Mouse (Mus musculus) neural tube, embryonic 13.5 days (tissue): ENCODE measurements at regions not wholly inside any gene's neighbourhood (a gene's known extent, or its start where the extent isn't known, plus 50 kb on each side); places are given as distances from the start of the nearest gene placed in this dataset.

Source experiments
- ATAC-seq: fragments of 200-750 bp; cut with Nextera tagmentation; 2 replicates; pipeline ENCODE4 v1.8.0; 2017; ENCODE audit warnings: low read depth, mild to moderate bottlenecking, moderate TSS enrichment, moderate library complexity
- H3K27ac ChIP-seq: fragments of 300-500 bp; sonication (generic); replicated peaks from 2 replicates; pipeline ENCODE4 v1.5.1; 2015; ENCODE audit warnings: moderate library complexity, mild to moderate bottlenecking, inconsistent platforms
- H3K27me3 ChIP-seq: fragments of 300-500 bp; sonication (generic); 2 replicates; pipeline ENCODE4 v1.6.1; 2015; ENCODE audit warnings: mild to moderate bottlenecking, inconsistent platforms
- H3K36me3 ChIP-seq: fragments of 300-500 bp; sonication (generic); 2 replicates; pipeline ENCODE4 v1.6.1; 2015; ENCODE audit warnings: mild to moderate bottlenecking, inconsistent platforms
- H3K4me1 ChIP-seq: fragments of 300-500 bp; sonication (generic); replicated peaks from 2 replicates; pipeline ENCODE4 v1.6.1; 2015; ENCODE audit warnings: inconsistent platforms
- H3K4me2 ChIP-seq: fragments of 300-500 bp; sonication (generic); 2 replicates; pipeline ENCODE4 v1.6.1; 2015; ENCODE audit warnings: inconsistent platforms, mild to moderate bottlenecking, moderate library complexity
- H3K4me3 ChIP-seq: fragments of 300-500 bp; sonication (generic); 2 replicates; pipeline ENCODE4 v1.5.1; 2015; ENCODE audit warnings: mild to moderate bottlenecking, inconsistent platforms
- H3K9ac ChIP-seq: fragments of 300-500 bp; sonication (generic); 2 replicates; pipeline ENCODE4 v1.6.1; 2015; ENCODE audit warnings: moderate library complexity, mild to moderate bottlenecking, inconsistent platforms
- H3K9me3 ChIP-seq: fragments of 300-500 bp; sonication (generic); 2 replicates; pipeline ENCODE4 v1.6.1; 2016; ENCODE audit warnings: inconsistent platforms
- WGBS: fragments of 180-500 bp; shearing (Covaris S2); methylation state at CpG from one replicate; pipeline ENCODE4 v1.1.7; 2015; 5-methylcytosine and 5-hydroxymethylcytosine counted together

DNA sequence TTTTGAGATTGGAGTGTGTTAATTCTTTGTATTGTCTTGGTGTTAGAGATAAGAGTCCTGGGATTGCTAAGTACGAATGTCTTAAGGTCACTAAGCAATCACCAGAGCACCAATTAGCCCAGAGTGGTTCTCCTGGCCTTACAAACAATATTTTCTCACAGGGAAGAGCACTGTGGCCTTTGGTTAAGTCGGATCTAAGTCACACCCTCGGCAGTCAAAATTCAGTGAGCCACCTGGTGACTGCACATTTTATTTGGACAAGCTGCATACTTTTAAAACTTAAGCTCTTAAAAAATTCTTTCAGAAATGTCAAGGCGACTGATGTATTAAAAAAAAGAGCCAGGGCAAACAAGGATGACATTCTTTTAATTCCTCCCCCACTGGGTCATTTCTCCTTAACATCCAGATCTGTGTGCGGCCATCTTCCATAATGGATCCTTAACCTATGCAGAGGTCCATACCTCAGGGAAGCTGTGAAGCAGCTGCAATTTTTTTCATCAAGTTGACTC is 60.9 kb upstream of the Foxa2 start:
- no peaks in the 10 kb centered on the region for H3K36me3 ChIP-seq
- H3K9ac ChIP-seq = no peak overlapping the region
- H3K4me3 ChIP-seq = no peak overlapping the region
- WGBS = 73% methylated on average over 5 of the region's 5 CpGs
- H3K27me3 ChIP-seq = no peaks in the 10 kb centered on the region
- no peak overlapping the region for H3K27ac ChIP-seq
- no peaks in the 10 kb centered on the region for H3K4me1 ChIP-seq
- H3K9me3 ChIP-seq = no peaks in the 10 kb centered on the region
- H3K4me2 ChIP-seq = no peak overlapping the region
- ATAC-seq = no peak

DNA sequence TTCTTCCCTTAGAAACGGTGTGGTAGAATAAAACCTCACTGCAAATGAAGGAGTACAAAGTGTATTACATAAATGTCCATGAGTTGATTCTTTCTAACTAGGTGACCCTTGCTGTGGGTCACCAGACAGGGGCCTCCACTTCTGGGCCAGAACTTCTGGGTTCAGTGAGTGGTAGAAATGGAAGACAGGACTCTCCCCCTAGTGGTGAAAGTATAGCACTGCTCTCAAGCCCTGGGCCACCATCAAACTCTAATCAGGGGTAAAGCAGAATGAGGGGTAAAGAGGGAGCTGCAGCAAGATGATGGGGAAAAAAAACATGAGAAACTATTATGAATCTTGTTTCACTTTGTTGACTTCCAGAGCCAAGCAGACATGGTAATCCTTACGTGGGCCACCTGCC is 63.4 kb upstream of the Foxa2 start:
- H3K4me2 ChIP-seq = no peak overlapping the region
- H3K4me3 ChIP-seq = no peak overlapping the region
- no peaks in the 10 kb centered on the region for H3K36me3 ChIP-seq
- H3K27me3 ChIP-seq = no peaks in the 10 kb centered on the region
- no peaks in the 10 kb centered on the region for H3K9me3 ChIP-seq
- H3K4me1 ChIP-seq = no peaks in the 10 kb centered on the region
- no peak overlapping the region for H3K27ac ChIP-seq
- no peak for ATAC-seq
- H3K9ac ChIP-seq = no peak overlapping the region
- 47% methylated on average over 2 of the region's 2 CpGs for WGBS

DNA sequence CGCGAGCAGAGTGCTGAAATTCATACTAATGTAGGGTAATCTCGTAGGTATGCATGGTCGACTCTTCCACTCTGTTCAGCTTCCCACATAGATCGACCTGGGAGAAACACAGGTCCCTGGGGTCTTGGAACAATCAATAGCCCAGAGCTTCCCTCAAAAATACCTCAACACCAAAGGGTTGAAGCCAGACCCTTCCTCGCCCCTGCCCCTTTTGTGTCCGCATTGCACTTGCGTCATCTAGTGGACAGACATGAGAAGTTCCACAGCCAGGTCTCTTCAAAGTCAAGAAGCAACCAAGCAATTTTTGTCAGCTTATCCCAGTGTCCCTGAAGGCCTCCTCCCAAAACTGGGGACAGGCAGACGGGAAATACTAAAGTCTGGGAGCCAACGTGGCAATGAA is 65.1 kb upstream of the Foxa2 start:
- WGBS = 22% methylated on average over 10 of the region's 10 CpGs
- Histone ChIP-seq H3K4me2 (peak overlapping the region; percentile 40), H3K27me3 (no peaks in the 10 kb centered on the region), H3K9ac (no peak overlapping the region), H3K27ac (no peak overlapping the region), H3K4me3 (no peak overlapping the region), H3K36me3 (no peaks in the 10 kb centered on the region), H3K9me3 (no peaks in the 10 kb centered on the region), H3K4me1 (no peaks in the 10 kb centered on the region)
- ATAC-seq = no peak

DNA sequence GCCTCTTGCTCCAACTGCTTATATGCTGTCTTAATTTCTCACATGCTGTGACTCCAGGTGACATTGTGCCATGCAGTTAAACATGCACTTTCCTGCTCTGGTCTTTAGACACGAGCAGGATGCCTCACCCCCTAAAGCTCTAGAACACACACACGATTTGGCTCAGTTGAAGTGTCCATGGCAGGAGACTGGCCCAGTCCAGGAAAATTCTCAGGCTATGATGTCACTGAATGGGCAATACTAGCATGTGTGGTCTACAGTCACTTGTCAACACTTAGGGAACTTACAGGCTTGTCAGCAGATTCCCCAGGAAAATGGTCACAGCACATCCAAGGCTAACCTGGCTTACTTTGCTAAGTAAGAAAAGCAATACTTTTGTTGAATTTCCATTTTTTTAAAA is 66.4 kb upstream of the Foxa2 start:
- Histone ChIP-seq H3K36me3 (no peaks in the 10 kb centered on the region), H3K4me1 (no peaks in the 10 kb centered on the region), H3K4me3 (no peak overlapping the region), H3K4me2 (no peak overlapping the region), H3K9ac (no peak overlapping the region), H3K27me3 (no peaks in the 10 kb centered on the region), H3K27ac (no peak overlapping the region), H3K9me3 (no peaks in the 10 kb centered on the region)
- 62% methylated on average over 2 of the region's 2 CpGs for WGBS
- no peak for ATAC-seq

DNA sequence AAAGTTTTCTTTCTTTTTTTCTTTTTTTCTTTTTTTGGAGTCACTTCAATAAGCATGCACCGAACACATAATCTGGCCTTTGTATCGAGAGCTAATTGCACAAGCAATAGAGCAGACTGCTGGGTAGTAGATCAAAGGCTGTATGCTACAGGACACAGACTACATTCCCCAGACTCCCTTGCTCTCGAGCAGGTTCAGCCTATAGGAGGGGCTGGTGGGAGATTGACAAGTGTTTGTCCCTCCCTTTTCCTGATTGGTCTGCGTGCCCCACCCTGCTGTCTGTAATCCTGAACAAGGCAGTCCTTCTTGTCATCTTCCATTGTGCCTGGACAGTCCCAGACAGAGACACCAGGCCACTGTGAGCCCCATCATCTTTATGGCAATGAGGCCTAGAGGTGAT is 67.8 kb upstream of the Foxa2 start:
- H3K9me3 ChIP-seq = no peaks in the 10 kb centered on the region
- no peak overlapping the region for H3K9ac ChIP-seq
- WGBS = 22% methylated on average over 4 of the region's 4 CpGs
- H3K4me1 ChIP-seq = no peaks in the 10 kb centered on the region
- no peak overlapping the region for H3K4me3 ChIP-seq
- peak; percentile 90 for ATAC-seq
- H3K27ac ChIP-seq = no peak overlapping the region
- H3K36me3 ChIP-seq = no peaks in the 10 kb centered on the region
- no peak overlapping the region for H3K4me2 ChIP-seq
- H3K27me3 ChIP-seq = no peaks in the 10 kb centered on the region

DNA sequence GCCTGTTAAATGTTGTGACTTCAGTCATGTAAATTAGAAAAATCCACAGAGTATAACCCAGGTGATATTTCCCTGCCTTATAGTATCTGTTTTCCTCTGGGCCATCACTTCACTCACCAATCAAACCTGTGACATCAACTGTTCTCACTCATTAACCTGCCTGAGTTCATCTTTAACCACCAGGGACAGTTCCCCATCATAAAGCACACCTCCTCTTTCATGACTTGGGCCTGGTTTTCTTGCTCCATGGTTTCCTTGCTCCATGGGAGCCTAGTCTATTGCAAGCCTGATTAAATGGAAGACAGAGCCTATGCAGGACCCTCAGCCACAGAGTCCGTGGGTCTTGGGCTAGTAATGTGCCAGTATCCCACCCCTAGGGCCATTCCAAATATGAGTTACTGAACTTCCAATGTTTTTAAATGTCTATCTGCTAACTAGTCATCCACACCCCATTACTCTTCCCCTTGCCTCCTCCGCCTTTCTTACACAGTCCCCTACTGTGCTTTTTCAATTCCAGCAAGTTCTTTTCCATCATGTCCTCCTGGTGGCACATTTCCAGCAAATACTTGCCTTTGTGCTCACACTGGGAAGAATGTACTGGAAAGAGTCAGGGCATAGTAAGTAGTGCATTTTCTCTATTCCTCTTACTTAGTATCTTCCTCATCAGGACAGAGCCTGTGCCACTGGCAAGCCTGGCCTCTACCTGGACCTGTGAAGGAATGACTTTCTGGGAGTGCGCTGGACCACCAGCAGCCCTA is 69.4 kb upstream of the Foxa2 start:
- Histone ChIP-seq H3K4me3 (no peak overlapping the region), H3K27ac (no peak overlapping the region), H3K9me3 (no peaks in the 10 kb centered on the region), H3K9ac (no peak overlapping the region), H3K36me3 (no peaks in the 10 kb centered on the region), H3K27me3 (no peaks in the 10 kb centered on the region), H3K4me1 (no peaks in the 10 kb centered on the region), H3K4me2 (no peak overlapping the region)
- no peak for ATAC-seq
- 80% methylated on average over 3 of the region's 3 CpGs for WGBS

DNA sequence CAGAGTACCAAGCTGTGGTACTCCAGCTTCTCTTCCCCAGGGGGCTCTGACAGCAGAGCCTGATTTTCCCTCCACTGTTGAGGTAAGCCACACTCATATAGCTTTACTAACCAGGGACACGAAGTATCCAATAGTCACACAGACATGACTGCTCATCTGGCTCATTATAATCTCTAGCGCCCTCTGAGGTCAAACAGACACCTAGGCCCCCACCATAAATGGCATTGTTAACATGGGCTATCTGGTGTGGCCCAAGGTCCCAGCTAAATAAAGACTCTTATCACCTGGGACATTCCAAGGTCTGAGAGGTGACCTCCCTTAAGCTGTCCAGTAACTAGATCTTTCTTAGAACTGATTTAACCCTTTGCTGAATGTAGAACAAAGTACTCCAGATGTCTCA is 70.7 kb upstream of the Foxa2 start:
- H3K9ac ChIP-seq = no peak overlapping the region
- H3K27ac ChIP-seq = no peak overlapping the region
- H3K4me2 ChIP-seq = no peak overlapping the region
- no peaks in the 10 kb centered on the region for H3K27me3 ChIP-seq
- no peaks in the 10 kb centered on the region for H3K4me1 ChIP-seq
- no peaks in the 10 kb centered on the region for H3K36me3 ChIP-seq
- 58% methylated on average over 2 of the region's 2 CpGs for WGBS
- no peaks in the 10 kb centered on the region for H3K9me3 ChIP-seq
- no peak overlapping the region for H3K4me3 ChIP-seq
- ATAC-seq = no peak

DNA sequence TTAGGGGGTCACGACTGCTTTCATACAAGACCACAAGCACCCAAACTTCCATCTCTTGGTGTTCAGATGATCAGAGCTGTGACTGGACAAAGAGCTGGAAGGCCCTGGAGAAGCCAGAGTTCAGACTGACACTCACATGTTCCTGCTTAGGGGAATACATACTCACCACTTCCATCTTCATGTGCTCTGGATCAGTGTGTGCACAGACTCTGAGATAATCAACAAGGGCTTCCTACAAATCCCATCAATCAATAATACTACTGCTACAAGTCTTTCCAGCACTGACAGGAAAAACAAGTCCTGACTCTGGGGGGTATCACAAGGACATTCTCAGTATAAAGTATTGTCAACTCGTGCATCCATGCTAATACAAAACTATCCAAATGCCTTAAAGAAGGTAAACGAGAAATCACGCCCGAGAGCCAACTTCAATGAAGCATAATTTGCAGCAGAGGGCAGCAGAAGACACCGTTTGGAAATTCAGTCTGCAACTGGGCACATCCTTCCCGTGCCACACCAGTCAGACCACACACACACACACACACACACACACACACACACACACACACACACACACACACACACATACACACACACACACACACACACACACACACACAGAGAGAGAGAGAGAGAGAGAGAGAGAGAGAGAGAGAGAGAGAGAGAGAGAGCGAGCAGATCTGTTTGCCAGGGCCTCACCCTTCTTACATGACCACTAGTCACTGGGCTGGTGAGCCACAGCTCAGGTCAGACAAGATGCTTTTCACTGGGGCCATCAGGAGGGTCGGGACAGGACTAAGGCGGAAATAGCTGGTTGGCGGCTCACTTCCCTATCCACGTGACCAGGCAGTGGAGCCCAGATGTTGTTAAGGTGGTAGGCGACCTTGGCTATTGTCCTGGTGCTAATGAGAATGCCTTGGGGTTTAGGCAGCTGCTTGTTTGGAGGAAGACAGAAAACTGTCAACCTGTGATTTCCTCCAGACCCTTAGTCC is 75.4 kb upstream of the Foxa2 start:
- Histone ChIP-seq H3K36me3 (no peaks in the 10 kb centered on the region), H3K27me3 (no peaks in the 10 kb centered on the region), H3K9ac (no peak overlapping the region), H3K4me2 (no peak overlapping the region), H3K27ac (no peak overlapping the region), H3K4me1 (no peaks in the 10 kb centered on the region), H3K4me3 (no peak overlapping the region), H3K9me3 (no peaks in the 10 kb centered on the region)
- WGBS = 42% methylated on average over 13 of the region's 13 CpGs
- peak; percentile 67; the same call in 1 of the 2 replicates for ATAC-seq

DNA sequence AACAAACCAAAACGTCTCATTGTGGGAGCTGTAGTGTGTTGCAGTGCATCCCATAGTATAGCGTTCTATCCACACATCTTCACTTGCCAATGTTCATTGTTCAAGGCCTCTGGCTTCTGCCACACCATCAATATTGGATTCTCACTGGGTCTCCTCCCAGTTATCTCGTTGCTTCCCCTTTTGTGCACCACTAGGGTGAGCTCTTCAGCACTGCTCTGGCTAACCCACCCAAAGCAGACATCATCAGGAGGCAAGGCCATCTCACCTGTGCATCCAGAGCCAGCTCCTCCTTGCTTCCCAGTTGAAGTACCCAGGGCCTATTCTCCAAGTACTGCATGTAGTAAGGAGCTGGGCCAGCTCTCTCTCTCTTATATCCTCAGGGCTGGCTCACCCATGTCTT is 77.0 kb upstream of the Foxa2 start:
- ATAC-seq = no peak
- 52% methylated on average over 3 of the region's 3 CpGs for WGBS

DNA sequence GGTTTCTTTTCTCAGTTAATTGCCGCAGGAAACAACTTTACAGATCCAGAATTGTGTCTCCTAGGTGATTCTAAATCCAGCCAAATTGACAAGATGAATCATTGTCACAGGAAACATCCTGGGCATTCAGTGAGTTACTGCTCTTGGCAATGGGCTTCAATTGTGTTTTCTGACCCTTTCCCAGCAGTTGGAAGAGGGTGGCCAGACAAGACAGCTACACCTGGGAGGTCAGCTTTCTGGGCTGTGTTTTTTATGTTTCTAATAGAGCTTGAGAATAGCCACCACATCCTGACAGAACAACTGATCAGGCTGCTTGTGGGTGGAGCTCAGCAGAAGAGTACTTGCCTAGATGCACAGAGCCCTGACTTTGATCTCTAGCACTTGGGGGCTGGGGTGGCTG is 87.0 kb upstream of the Foxa2 start:
- H3K27me3 ChIP-seq = no peaks in the 10 kb centered on the region
- no peak for ATAC-seq
- no peaks in the 10 kb centered on the region for H3K4me1 ChIP-seq
- no peak overlapping the region for H3K4me3 ChIP-seq
- WGBS = 84% methylated on average over 1 of the region's 1 CpGs
- no peaks in the 10 kb centered on the region for H3K36me3 ChIP-seq
- no peak overlapping the region for H3K27ac ChIP-seq
- H3K9me3 ChIP-seq = no peaks in the 10 kb centered on the region
- no peak overlapping the region for H3K9ac ChIP-seq
- no peak overlapping the region for H3K4me2 ChIP-seq

More for the DNA sequence above, 77.0 kb upstream of the Foxa2 start:
- Histone ChIP-seq H3K4me2 (no peak overlapping the region), H3K9ac (no peak overlapping the region), H3K36me3 (no peaks in the 10 kb centered on the region), H3K4me3 (no peak overlapping the region), H3K9me3 (no peaks in the 10 kb centered on the region), H3K4me1 (no peaks in the 10 kb centered on the region), H3K27ac (no peak overlapping the region), H3K27me3 (no peaks in the 10 kb centered on the region)

DNA sequence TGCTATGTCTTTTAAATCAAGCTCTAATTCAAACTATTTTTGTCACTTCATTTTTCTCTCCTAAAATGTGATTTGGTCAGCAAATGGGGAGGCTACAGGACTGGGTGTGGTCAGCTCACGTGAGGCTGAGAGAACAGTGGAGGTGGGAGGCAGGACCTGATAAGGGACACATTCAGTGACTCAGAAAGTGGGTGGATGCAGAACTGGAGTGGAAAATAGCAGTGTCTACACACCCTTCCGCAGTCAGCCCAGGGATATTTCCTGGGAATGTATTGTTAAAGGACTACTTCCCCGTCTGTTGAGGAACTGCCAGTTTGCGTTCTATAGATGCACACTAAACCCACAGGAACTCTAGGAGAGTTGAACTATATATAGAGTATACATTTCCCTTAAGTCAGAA is 95.2 kb upstream of the Foxa2 start:
- Histone ChIP-seq H3K4me3 (no peak overlapping the region), H3K4me2 (no peak overlapping the region), H3K9ac (no peak overlapping the region), H3K9me3 (no peaks in the 10 kb centered on the region), H3K27me3 (no peaks in the 10 kb centered on the region), H3K36me3 (no peaks in the 10 kb centered on the region), H3K27ac (no peak overlapping the region), H3K4me1 (no peaks in the 10 kb centered on the region)
- ATAC-seq = no peak
- WGBS = 89% methylated on average over 4 of the region's 4 CpGs

DNA sequence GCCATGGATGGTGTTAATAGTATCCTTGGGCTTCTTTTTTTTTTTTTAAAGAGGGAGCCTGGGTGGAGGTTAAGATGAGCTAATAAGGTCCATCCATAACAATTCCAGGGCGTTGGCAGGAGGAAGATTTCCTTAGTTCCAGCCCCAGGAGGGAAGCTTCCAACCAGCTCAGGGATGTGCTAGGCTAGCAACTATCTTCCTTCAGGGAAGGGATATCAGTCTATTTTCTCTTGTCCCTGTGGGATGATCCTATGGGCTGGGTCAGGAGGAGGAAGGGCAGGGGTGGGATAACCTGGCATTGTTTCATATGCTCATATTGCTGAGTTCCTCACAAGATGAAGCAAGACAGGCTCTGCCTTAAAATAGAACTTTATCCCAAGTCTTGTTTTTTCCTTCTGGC is 98.0 kb upstream of the Foxa2 start:
- no peak overlapping the region for H3K9ac ChIP-seq
- H3K9me3 ChIP-seq = no peaks in the 10 kb centered on the region
- H3K4me2 ChIP-seq = no peak overlapping the region
- WGBS = 40% methylated on average over 1 of the region's 1 CpGs
- H3K36me3 ChIP-seq = no peaks in the 10 kb centered on the region
- no peak overlapping the region for H3K4me3 ChIP-seq
- no peaks in the 10 kb centered on the region for H3K27me3 ChIP-seq
- ATAC-seq = no peak
- no peaks in the 10 kb centered on the region for H3K4me1 ChIP-seq
- no peak overlapping the region for H3K27ac ChIP-seq
